Mouse (Mus musculus) bone marrow, adult 2 months (tissue): ENCODE results near the gene Bglap3.

Experiments used
- CTCF ChIP-seq: fragments of 200-500 bp; IDR thresholded peaks from 2 replicates; pipeline ENCODE4 v1.5.1; 2011; ENCODE audit warnings: low read length, control low read depth; ENCODE audit not compliant: control insufficient read depth, insufficient read depth
- POLR2A ChIP-seq: fragments of 200-500 bp; IDR thresholded peaks from 2 replicates; pipeline ENCODE4 v1.6.1; 2011; ENCODE audit warnings: low read depth, mild to moderate bottlenecking, control low read depth, low read length, borderline replicate concordance; ENCODE audit not compliant: control insufficient read depth

GRCm38 (mm10) chr3:88328956-88329355, 43.6 kb downstream of the Bglap3 start:
- TF ChIP-seq CTCF (no peak), POLR2A (no peak)
